Mouse (Mus musculus): Measurements from ENCODE around the gene Gsc.
"Not testable (repeated sequence)": the region's sequence is repeated elsewhere in the genome, so short reads cannot be mapped to it uniquely, and the experiment has no call there.

Gsc gene

DNA sequence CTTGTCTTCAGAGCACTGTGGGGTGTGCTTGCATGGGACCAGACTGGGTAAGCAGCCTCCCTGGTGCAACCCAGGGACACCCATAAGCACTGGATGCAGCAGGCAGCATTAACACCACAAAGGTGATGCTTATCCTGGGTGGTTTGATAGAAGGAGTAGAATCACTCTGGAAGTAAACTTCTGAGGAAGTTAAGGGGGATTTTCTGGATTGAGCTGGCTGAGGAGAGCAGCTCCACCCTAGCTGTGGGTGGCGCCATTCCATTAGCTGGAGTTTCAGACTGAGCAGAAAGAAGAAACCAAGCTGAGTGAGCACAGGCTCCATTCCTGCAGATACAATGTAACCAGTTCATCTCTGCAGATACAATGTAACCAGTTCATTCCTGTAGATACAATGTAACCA lies 20.1 kb downstream of the Gsc start:
- no peak for DNase-seq (ENCODE audit: low spot score)

DNA sequence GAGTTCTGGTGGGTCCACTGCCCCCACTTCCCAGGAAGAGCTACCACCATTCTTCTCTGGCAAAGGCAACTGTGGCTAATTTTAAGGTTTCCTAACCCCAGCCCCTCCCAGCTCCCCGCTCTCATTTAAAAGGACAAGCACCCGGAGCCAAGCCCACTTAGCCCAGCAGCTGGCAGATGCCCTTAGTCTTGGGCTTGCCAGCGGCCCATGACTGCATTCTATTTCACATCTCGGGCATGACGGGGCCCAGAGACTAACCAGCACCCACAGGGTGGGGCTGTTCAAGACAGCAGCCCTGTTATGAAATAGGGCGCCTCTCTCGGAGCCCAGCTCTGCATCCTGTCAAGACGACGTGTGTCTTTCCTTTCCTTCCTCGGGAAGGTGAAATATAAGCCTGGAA lies 22.9 kb downstream of the Gsc start:
- DNase-seq (ENCODE audit: low spot score) = no peak

DNA sequence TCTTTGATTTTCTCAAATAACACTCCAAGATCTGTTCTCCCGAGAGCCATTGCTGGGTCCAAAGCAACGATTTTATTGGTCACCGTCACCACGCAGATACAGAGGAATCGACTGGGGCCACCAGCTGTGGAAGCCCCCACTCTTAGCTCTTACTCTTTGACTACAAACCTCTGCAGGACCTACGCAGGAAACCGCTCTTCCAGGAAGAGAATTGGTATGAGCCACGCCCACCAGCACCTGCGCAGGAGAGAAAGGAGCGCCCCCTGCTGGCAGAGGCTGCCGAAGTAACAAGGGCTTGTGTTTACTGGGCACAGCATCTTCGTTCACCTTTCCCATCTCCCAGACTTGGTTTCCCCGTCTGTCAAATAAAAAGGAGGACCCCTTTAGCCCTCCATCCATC lies 25.0 kb downstream of the Gsc start:
- no peak for DNase-seq (ENCODE audit: low spot score)

DNA sequence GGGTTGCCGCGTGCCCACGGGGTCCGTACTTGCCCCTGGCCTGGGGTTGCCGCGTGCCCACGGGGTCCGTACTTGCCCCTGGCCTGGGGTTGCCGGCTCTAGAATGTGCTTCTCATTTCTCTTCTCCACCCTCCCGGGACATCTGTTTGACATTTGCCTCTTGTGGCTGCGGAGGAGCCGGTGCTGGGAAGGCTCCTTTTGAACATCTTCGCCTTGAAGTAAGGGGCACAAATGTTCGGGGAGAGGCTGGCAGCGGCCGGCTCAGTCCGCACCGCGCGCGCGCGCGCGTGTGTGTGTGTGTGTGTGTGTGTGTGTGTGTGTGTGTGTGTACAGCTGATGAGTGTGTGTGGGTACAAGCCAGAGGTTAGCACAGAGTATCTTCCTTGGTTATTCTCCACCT lies 26.1 kb downstream of the Gsc start:
- DNase-seq (ENCODE audit: low spot score) = not testable (repeated sequence)

DNA sequence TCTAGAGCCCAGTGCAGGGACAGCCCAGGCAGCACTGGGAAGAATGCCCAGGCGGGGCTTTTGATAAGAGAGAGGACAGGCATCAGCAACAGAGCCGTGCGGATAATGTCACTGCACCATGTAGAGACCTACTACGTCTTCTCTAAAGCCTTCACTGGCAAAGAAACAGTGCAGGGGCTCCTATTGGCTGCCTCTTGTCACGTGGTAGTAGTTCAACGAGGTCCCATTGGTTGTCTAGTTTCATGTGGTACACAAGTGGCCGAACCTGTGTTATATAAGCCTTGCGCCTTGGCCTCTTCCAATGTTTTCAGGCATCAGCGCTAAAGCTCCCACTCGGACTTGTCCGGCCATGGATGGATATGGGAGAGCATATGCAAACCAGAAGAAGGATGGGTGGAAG lies 29.4 kb downstream of the Gsc start:
- no peak for DNase-seq (ENCODE audit: low spot score)

DNA sequence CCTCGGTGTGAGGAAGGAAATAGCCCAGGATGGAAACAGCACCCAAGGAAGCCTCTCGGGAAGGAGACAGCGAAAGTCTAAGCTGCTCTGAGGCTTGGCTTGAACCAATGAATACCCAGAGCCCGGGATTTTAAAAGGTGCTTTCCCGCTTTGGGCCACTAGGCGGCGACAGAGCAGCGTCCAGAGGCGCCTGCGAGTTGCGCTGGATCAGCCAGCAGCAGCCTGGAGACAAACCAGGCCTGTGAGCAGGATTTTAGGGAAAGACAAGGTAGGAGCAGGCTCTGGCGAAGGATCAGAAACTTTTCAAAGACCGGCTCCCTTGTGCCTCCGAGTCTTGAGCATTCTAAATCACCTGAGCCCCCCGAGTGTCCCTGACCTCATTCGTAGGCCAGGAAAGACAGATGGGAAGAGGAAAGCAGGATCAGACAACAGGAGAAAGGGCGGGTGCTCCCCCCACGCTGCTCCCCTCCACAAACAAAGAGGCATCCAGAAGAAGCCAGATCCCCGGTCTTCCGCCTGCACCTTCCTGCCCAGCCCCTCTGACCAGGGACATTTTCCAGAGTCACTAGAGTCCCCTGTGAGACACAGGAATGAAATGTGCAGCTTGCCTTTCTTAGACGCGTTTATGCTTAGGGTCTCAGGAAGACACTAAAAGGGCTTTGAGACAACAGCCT lies 32.9 kb downstream of the Gsc start:
- peak; percentile 51 for DNase-seq (ENCODE audit: low spot score)

DNA sequence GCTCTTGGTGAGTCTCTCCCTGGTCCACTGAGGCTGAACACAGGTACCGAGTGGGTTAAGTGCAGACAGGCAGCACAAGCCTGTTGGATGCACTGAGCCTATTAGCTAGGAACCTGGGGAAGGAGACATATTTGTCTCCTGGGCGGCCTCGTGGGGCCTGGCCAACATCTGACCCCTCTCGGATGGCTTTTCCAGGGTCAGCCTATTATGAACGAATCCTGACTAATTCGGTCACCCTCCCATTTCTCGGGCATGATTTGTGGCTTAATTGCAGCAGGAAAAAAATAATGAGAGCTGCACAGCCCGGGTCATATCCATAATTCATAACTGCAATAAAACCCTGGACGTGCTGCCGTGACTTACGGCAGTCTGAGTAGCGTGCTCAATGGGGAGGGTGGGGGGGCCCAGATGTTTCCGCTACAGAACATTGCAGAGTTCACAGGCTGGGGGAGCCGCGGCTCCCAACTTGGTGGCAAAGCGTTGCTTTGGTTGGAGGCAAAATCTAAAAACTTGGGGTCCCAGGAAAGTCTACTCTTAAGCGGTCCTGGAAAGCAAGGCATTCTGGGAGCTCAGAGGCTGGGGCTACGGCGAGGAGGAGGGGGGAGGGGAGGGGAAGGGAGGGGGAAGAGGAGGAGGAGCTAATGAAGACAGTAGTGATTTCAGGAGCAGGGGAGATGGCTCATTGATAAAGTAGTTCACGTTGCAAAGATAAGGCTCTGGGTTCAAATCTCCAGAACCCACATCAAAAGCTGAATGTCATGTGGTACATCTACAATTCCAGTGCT lies 39.0 kb downstream of the Gsc start:
- DNase-seq (ENCODE audit: low spot score) = no peak

DNA sequence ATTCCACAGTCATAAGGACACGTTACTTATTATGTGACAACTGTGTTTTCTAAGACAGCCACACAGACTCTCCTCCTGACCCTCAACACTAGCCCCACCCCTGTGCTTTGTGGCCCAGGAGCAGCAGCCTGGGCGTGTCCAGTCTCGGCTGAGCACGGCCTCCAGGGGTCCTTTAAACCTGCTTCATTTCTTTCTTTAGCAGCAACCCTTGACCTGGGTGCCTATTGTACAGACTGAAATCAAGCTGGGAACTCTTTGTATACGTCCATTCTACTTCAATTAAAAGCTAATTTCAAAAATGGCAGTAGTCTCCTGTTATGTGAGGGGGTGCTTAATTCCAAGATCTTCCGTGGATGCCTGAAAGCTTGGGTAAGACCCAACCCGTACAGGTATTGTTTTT lies 39.9 kb downstream of the Gsc start:
- DNase-seq (ENCODE audit: low spot score) = no peak

DNA sequence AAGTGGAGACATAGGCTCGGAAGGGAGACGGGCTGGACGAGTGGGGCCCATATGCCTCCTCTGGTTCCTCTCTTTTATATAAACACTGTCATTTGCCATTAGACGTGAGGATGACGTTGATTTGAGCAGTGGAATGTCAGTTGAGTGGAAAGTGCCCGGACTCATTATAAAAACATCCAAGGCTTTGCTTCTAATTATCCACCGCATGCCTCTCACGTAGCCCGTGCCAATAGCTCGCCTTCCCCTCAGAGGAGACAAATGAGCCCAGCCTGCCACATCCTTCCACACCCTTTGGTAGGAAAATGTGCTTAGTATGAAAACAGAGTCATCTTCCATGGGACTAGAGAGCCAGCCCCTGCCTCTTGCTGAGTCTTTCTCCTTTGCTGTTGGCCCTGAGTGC lies 41.8 kb downstream of the Gsc start:
- DNase-seq (ENCODE audit: low spot score) = no peak

DNA sequence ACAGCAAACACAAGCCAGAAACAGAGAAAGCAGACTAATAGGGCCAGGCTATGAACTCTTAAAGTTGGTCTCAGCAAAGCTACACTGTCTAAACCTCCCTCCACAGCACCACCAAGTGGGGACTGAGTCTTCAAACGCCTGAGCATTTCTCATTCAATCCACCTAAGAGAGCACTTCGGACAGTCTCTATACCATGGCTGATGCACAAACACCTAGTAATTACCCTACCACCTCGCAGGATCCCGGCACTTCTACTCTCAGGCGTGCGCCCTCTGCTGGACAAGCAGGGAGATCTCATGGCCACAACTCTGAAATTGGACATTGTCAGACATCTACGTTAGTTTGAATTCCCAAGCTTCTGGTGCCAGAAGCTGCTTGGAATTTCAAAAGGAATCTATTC lies 46.2 kb downstream of the Gsc start:
- no peak for DNase-seq (ENCODE audit: low spot score)

DNA sequence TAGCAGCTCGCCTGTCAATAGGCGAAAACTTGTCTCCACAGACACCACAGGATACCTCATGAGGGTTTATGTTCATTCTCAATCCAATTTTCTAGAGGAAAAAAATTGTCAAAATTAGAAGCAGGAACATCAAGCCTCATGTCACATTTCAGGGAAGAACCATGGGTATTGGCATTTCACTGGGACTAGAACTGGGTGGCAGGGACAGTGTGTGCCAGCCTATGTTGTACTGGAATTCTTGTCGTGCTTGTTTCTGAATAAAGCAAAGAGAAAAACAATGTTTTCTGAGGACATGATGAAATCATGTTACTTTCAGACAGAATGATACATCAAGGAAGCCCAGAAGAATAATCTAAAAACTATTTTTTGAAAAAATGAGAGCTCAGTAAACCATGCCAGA lies 47.5 kb downstream of the Gsc start:
- no peak for DNase-seq (ENCODE audit: low spot score)

DNA sequence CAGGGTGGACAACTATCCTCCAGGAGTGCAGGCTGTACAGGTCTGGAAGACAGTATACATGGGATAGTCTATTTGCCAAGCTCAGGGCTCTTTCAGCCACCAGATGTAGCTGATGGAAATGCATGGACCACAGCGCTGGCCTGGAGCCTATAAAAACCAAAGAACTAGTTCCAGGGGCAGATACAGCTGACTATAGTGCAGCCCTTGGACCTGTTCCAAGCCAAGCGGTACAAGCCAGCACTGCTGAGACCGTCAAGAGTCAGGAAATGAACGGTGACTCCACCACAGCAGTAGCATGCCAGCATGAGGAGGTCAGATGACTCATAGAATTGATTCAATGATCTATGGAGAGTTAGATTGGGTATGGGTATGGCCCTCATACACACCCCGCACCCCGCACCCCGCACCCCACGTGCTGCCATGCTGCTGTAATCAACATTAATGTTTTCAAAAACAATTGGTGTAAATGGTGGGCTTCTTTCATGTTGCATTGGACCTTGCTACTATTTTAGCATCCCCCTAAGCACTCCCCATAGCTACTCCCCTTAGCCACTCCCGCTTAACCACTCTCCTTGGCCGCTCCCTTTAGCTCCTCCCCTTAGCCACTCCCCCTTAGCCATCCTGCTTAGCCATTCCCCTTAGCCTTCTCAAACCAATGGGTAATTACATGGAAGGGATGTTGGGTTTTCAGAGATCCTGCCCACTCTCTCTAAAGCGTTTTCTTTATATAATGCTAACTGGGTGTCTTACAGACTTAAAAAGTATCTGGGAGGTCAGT lies 50.3 kb downstream of the Gsc start:
- peak; percentile 12 for DNase-seq (ENCODE audit: low spot score)
